Mouse (Mus musculus) cerebellum, postnatal 36 days (tissue): ENCODE measurements around the gene Camkmt.

Experiments
- DNase-seq, 2 experiments: peaks; one replicate each; pipeline ENCODE4 v3.0.0; 2021 to 2022; ENCODE audit warnings: mixed read lengths in 2 of 2

The Camkmt gene

GRCm38 (mm10) chr17:85090120-85091099 is at the start of gene Camkmt, which contains the start of gene Prepl:
Gene Camkmt, plus strand, starts transcription at chr17:85090552.
Gene Prepl, minus strand, starts transcription at chr17:85090241.
- peak; percentile 94 to 96 for DNase-seq

GRCm38 (mm10) chr17:85040913-85041312 is 49.4 kb upstream of the Camkmt start:
- DNase-seq, result no peak

- DNase-seq, result no peak
These were observed 47.9 kb upstream of the Camkmt start for GRCm38 (mm10) chr17:85042419-85042818.

GRCm38 (mm10) chr17:85043404-85043816 is 46.9 kb upstream of the Camkmt start:
- DNase-seq, result no peak

GRCm38 (mm10) chr17:85044466-85044865 is 45.9 kb upstream of the Camkmt start:
- DNase-seq, result no peak

- DNase-seq, result no peak
These were observed 45.2 kb upstream of the Camkmt start for GRCm38 (mm10) chr17:85045160-85045559.

- DNase-seq, result no peak
These were observed 42.0 kb upstream of the Camkmt start for GRCm38 (mm10) chr17:85048379-85048778.

GRCm38 (mm10) chr17:85058276-85058675 is 32.1 kb upstream of the Camkmt start:
- DNase-seq, result no peak

GRCm38 (mm10) chr17:85059136-85059535 is 31.2 kb upstream of the Camkmt start:
- DNase-seq, result no peak

- no peak for DNase-seq
These were observed 26.8 kb upstream of the Camkmt start for GRCm38 (mm10) chr17:85063560-85063959.

- DNase-seq, result no peak
These were observed 23.0 kb upstream of the Camkmt start for GRCm38 (mm10) chr17:85067331-85067730.

GRCm38 (mm10) chr17:85070658-85071057 is 19.7 kb upstream of the Camkmt start:
- no peak for DNase-seq

- DNase-seq, result peak in 1 of 2 experiments; percentile 33
These were observed 19.1 kb upstream of the Camkmt start for GRCm38 (mm10) chr17:85071088-85071775.

- no peak for DNase-seq
These were observed 18.0 kb upstream of the Camkmt start for GRCm38 (mm10) chr17:85072383-85072782.

GRCm38 (mm10) chr17:85073214-85073613 is 17.1 kb upstream of the Camkmt start:
- no peak for DNase-seq

- DNase-seq, result no peak
These were observed 16.3 kb upstream of the Camkmt start for GRCm38 (mm10) chr17:85074083-85074482.

- no peak for DNase-seq
These were observed 11.1 kb upstream of the Camkmt start for GRCm38 (mm10) chr17:85079276-85079675.

- no peak for DNase-seq
These were observed 9.6 kb upstream of the Camkmt start for GRCm38 (mm10) chr17:85080781-85081180.

- DNase-seq, result no peak
These were observed 5.0 kb upstream of the Camkmt start for GRCm38 (mm10) chr17:85085335-85085734.

GRCm38 (mm10) chr17:85086501-85086900 is 3.9 kb upstream of the Camkmt start:
- DNase-seq, result no peak

- DNase-seq, result peak; percentile 76 to 77
These were observed 2.8 kb upstream of the Camkmt start for GRCm38 (mm10) chr17:85087591-85087990.

- DNase-seq, result no peak
These were observed 2.0 kb upstream of the Camkmt start for GRCm38 (mm10) chr17:85088401-85088800.

- DNase-seq, result no peak
These were observed 1.3 kb upstream of the Camkmt start for GRCm38 (mm10) chr17:85089011-85089410.

- DNase-seq, result no peak
These were observed 731 bp upstream of the Camkmt start for GRCm38 (mm10) chr17:85089621-85090020.
